Mouse (Mus musculus): ENCODE measurements around the gene Hoxd1. TPM values are rescaled to one million over a fixed set of nuclear protein-coding genes. Genes with fewer than 3 reads are reported as not detected.

Hoxd1 gene
- total RNA-seq, 2 experiments from 2014 or later = not detected

- no peak for DNase-seq (ENCODE audit: extremely low spot score in 1 of 2, low spot score in 2 of 2)
- H3K27ac ChIP-seq = no peak overlapping the region
- no peak overlapping the region for H3K4me3 ChIP-seq
- no peak for TF ChIP-seq CTCF (IDR thresholded peaks at IDR 0.05)
- intact Hi-C loops (cut with DNase I) = loop anchor here (5.0 kb wide), 1 partner anchor 68 kb away; the partner anchor contains the start of gene Evx2
Measured at GRCm38 (mm10) chr2:74725171-74725570, 37.6 kb upstream of the Hoxd1 start.

GRCm38 (mm10) chr2:74726551-74726950, 36.2 kb upstream of the Hoxd1 start, which contains the start of gene Gm28230:
Gene Gm28230 (plus strand): TSS chr2:74726728.
- DNase-seq (ENCODE audit: extremely low spot score in 1 of 2, low spot score in 2 of 2) = no peak
- Histone ChIP-seq H3K4me3 (no peak within 1 kb of the TSS), H3K27ac (no peak within 1 kb of the TSS)
- intact Hi-C loops (cut with DNase I) = loop anchor here (5.0 kb wide), 1 partner anchor 69 kb away; the partner anchor contains the start of gene Evx2
- TF ChIP-seq CTCF (IDR thresholded peaks at IDR 0.05) = no peak

GRCm38 (mm10) chr2:74726973-74727639, 35.7 kb upstream of the Hoxd1 start:
- no peak overlapping the region for H3K4me3 ChIP-seq
- intact Hi-C loops (cut with DNase I) = loop anchor here (5.0 kb wide), 1 partner anchor 70 kb away; the partner anchor contains the start of gene Evx2
- H3K27ac ChIP-seq = no peak overlapping the region
- no peak for DNase-seq (ENCODE audit: extremely low spot score in 1 of 2, low spot score in 2 of 2)
- TF ChIP-seq CTCF (IDR thresholded peaks at IDR 0.05) = no peak

GRCm38 (mm10) chr2:74727640-74728302, 35.0 kb upstream of the Hoxd1 start:
- Histone ChIP-seq H3K27ac (no peak overlapping the region), H3K4me3 (no peak overlapping the region)
- TF ChIP-seq CTCF (IDR thresholded peaks at IDR 0.05) = no peak
- intact Hi-C loops (cut with DNase I) = loop anchor here (5.0 kb wide), 1 partner anchor 70 kb away; the partner anchor contains the start of gene Evx2
- DNase-seq (ENCODE audit: extremely low spot score in 1 of 2, low spot score in 2 of 2) = no peak

DNA sequence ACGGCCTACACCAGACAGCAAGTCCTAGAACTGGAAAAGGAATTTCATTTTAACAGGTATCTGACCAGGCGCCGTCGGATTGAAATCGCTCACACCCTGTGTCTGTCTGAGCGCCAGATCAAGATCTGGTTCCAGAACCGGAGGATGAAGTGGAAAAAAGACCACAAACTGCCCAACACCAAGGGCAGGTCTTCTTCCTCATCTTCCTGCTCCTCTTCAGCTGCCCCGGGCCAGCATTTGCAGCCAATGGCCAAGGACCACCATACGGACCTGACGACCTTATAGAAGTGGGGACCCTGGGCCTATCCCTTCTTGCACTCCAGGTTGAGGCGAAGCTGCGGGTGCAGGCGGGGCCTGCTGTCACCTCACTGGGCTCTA, 34.5 kb upstream of the Hoxd1 start:
- TF ChIP-seq CTCF (IDR thresholded peaks at IDR 0.05) = no peak
- no peak overlapping the region for H3K4me3 ChIP-seq
- intact Hi-C loops (cut with DNase I) = loop anchor here (5.0 kb wide), 1 partner anchor 71 kb away; the partner anchor contains the start of gene Evx2
- no peak overlapping the region for H3K27ac ChIP-seq
- DNase-seq (ENCODE audit: extremely low spot score in 1 of 2, low spot score in 2 of 2) = no peak

GRCm38 (mm10) chr2:74730331-74730730, 32.4 kb upstream of the Hoxd1 start:
- no peak for TF ChIP-seq CTCF (IDR thresholded peaks at IDR 0.05)
- Histone ChIP-seq H3K27ac (no peak overlapping the region), H3K4me3 (no peak overlapping the region)
- intact Hi-C loops (cut with DNase I) = no loop called here
- DNase-seq (ENCODE audit: extremely low spot score in 1 of 2, low spot score in 2 of 2) = no peak

DNA sequence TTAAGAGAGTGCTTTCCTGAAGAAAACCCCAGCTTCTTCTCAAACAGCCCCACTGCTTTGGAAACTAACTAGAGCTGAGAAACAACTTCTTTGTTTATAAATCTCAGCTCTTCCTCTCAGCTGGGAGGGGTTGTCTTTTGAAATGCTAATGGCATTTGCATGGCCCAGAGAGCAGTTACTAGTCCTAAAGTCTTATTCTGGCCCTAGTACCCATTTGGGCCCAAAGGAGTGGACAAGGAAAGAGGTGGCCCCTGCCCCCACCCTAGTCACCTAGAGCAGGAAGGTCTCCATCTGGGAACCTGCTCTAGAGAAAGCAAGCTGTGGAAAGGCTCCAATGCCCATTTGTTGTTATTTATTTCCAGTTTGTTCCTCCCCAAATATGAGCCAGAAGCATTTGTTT, 31.7 kb upstream of the Hoxd1 start:
- intact Hi-C loops (cut with DNase I) = no loop called here
- DNase-seq (ENCODE audit: extremely low spot score in 1 of 2, low spot score in 2 of 2) = no peak
- Histone ChIP-seq H3K27ac (no peak overlapping the region), H3K4me3 (no peak overlapping the region)
- TF ChIP-seq CTCF (IDR thresholded peaks at IDR 0.05) = no peak

DNA sequence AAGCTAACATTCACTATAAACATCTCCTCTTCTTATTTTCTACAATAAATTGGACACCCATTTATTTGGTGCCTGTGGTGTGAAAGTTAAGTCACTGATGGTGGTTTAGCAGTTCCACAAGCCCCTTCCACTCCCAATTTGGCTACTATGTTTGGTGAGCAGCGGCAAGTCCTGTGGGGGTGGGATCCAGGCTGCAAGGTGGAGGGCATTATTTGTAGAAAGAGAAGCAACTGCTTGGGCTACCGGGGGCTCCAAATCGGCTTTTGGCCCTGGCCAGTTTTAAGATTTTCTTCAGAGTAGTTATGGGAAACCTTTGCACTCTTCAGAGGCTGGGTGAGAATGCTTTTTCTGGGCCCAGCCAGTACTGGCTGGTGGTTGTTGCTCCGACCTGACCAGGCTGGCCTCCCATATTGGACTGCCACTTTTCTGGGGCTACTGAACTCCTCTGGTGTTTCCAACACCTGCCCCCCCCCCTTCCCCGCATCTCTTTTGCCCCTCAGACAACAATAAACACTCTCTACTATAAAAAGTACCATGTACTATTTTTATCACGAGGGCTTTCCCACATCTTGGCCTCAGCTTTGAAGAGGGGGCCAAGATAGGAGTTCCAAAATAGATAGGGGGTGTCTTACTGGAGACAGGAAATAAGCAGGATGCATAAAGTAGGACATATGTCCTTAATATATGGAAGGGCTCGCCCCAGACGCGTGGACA, 30.8 kb upstream of the Hoxd1 start:
- H3K27ac ChIP-seq = no peak overlapping the region
- no peak for TF ChIP-seq CTCF (IDR thresholded peaks at IDR 0.05)
- DNase-seq (ENCODE audit: extremely low spot score in 1 of 2, low spot score in 2 of 2) = no peak
- H3K4me3 ChIP-seq = no peak overlapping the region
- intact Hi-C loops (cut with DNase I) = no loop called here

- intact Hi-C loops (cut with DNase I) = no loop called here
- TF ChIP-seq CTCF (IDR thresholded peaks at IDR 0.05) = no peak
- Histone ChIP-seq H3K4me3 (no peak overlapping the region), H3K27ac (no peak overlapping the region)
- no peak for DNase-seq (ENCODE audit: extremely low spot score in 1 of 2, low spot score in 2 of 2)
Measured at GRCm38 (mm10) chr2:74732513-74733316, 30.1 kb upstream of the Hoxd1 start.

DNA sequence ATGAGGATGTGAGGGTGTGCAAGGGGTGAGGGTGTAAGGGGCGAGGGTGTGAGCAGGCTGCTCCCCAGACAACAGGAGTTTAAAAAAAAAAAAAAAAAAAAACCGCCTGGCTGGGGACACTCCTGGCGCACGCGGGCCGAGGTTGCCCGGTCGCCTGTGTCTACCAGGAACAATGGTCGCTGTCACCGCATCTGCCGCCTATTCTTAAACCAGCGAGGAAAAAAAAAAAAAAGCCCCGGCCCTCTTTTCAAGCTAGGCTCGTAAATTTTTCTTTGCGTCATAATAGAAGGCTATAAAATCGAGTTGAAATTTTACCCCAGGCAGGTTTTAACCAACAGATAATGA, 29.5 kb upstream of the Hoxd1 start:
- Histone ChIP-seq H3K27ac (no peak overlapping the region), H3K4me3 (no peak overlapping the region)
- no peak for DNase-seq (ENCODE audit: extremely low spot score in 1 of 2, low spot score in 2 of 2)
- intact Hi-C loops (cut with DNase I) = no loop called here
- no peak for TF ChIP-seq CTCF (IDR thresholded peaks at IDR 0.05)

DNA sequence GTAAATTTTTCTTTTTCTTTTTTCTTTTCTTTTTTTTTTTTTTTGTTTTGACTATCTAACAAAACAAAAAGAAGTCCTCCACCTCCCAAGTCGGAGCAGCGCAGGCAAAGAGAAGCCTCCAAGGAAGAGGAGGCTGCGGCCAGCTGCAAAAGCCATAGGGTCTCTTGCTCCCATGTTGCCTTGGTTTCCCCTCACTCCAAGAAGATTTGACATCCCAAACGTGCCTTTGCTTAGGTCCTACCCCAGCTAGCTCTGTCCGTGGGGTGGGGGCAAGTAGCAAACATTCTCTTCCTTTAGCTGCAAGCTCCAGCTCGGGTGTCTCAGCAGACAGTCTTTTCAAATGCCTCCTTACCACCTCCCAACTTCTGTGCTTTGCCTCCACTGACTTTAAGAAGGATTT, 29.0 kb upstream of the Hoxd1 start:
- Histone ChIP-seq H3K4me3 (no peak overlapping the region), H3K27ac (no peak overlapping the region)
- DNase-seq (ENCODE audit: extremely low spot score in 1 of 2, low spot score in 2 of 2) = no peak
- intact Hi-C loops (cut with DNase I) = no loop called here
- TF ChIP-seq CTCF (IDR thresholded peaks at IDR 0.05) = no peak
